Mouse (Mus musculus) lung, postnatal 0 days (tissue): ENCODE results near the gene Bspry.

ENCODE experiments used
- CTCF ChIP-seq: IDR thresholded peaks from 2 replicates; pipeline ENCODE4 v1.5.1; 2016; ENCODE audit warnings: antibody characterized with exemption, mild to moderate bottlenecking
- EP300 ChIP-seq: IDR thresholded peaks from 2 replicates; pipeline ENCODE4 v1.6.1; 2016; ENCODE audit warnings: antibody characterized with exemption, mild to moderate bottlenecking, control low read depth

DNA sequence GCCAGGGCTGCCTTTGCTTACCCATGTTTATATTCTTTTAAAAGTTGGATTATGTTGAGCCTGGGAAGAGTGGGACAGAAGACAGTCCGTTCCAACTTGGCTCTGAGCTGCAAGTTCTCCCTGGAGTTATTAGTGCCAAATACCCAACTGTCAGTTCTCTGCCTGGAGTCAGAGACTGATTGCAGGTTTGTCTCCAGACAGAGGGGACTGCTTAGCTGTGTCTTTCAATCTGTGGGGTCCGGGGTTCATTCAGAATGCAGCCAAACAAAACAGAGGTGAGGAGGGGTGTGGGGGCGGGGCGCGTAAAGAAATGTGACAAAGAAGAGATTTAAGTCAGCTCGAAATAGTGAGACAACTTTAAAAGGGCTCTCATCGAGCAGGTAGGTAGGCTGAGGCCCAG, 21.7 kb downstream of the Bspry start:
- TF ChIP-seq CTCF (no peak), EP300 (no peak)
